Mouse (Mus musculus) adipocyte (in vitro differentiated cells): ENCODE data around the gene Inpp1.

Source experiments
- DNase-seq: peaks from one replicate; pipeline ENCODE4 v3.0.0-alpha.2; 2016; ENCODE audit warnings: low spot score

Inpp1 gene

GRCm38 (mm10) chr1:52792701-52793100 is 24.8 kb downstream of the Inpp1 start:
- no peak for DNase-seq

- no peak for DNase-seq
Observed at GRCm38 (mm10) chr1:52787254-52787653, 30.2 kb downstream of the Inpp1 start.

GRCm38 (mm10) chr1:52765176-52766111 is 52.0 kb downstream of the Inpp1 start:
- DNase-seq, result peak; percentile 52

GRCm38 (mm10) chr1:52763894-52764809 is 53.3 kb downstream of the Inpp1 start:
- no peak for DNase-seq

GRCm38 (mm10) chr1:52758174-52758573 is 59.3 kb downstream of the Inpp1 start:
- DNase-seq, result no peak

GRCm38 (mm10) chr1:52754331-52754730 is 63.2 kb downstream of the Inpp1 start:
- no peak for DNase-seq

GRCm38 (mm10) chr1:52753828-52754227 is 63.7 kb downstream of the Inpp1 start:
- no peak for DNase-seq

- no peak for DNase-seq
Observed at GRCm38 (mm10) chr1:52752706-52753105, 64.8 kb downstream of the Inpp1 start.

- DNase-seq, result no peak
Observed at GRCm38 (mm10) chr1:52751634-52752033, 65.9 kb downstream of the Inpp1 start.

- DNase-seq, result no peak
Observed at GRCm38 (mm10) chr1:52749978-52750377, 67.5 kb downstream of the Inpp1 start.

- peak; percentile 73 for DNase-seq
Observed at GRCm38 (mm10) chr1:52748260-52748659, 69.2 kb downstream of the Inpp1 start.

- no peak for DNase-seq
Observed at GRCm38 (mm10) chr1:52742567-52742966, 74.9 kb downstream of the Inpp1 start.
